Mouse (Mus musculus): ENCODE results near the gene Traf1.

The Traf1 gene

DNA sequence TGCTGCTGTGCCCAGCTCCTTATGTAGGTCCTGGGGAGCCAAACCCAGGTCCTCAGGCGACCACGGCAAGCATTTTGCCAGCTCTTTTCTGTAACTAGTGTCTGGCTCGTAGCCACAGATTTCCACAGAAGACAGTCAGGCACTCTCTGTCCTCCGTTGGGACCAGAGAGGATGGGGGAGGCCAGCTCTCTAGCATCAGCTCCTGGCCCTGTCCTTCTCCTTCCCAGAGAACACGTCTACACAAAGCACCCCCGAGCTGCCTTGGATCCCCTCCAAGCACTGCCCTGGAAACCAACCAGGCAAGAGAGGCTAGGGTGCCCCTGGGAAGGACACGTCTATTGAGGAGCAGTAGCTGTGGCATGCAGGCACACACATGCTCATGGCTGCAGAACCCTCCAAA is 7.6 kb upstream of the Traf1 start:
- CTCF ChIA-PET = interaction anchor here (0.7 kb wide), 3 partner anchors 10 to 120 kb away, joined by 4 read pairs; no protein-coding TSS in a partner anchor

DNA sequence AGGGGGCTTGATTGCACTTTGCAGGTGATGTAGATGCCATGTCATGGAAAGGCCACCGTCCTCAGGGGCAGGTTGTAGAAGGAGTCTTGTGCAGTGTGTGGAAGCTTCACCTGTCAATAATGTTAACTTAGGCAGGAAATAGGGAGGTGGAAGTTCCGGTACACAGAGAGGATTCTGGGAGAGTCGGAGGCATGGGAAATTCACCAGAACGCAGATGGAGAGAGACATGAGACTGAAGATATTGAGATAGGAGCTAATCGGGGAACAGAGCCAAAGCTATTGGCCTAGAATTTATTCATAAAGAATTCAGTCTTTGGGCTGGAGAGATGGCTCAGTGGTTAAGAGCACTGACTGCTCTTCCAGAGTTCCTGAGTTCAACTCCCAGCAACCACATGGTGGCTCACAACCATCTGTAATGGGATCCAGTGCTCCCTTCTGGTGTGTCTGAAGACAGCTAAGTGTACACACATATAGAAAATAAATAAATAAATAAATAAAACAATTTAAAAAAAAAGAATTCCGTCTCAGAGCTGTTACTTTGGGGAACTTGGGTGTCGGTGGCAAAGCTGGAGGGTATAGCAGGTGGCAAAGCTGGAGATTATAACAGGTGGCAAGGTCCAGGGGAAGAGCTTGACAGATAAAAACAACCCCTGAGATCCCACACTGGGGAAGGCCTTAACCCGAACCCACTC is 4.8 kb upstream of the Traf1 start:
- CTCF ChIA-PET = no interaction called here

DNA sequence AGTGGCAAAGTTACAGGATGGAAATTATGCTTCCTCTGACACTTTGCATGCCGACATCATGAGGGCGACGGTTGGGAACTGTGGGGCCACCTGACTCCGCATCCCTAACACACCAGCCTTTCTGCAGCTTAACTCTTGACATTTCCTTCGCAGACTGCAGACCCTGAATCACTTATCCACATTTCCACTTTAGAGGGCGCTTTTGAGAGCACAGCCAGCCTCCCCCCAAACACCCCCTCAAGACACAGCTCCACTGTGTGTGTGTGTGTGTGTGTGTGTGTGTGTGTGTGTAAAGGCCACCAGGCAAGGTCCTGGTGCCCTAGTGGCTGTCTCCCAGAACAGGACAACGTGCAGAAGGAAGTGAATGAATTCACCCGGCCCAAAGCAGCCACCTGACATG is 4.2 kb upstream of the Traf1 start:
- CTCF ChIA-PET = interaction anchor here (0.6 kb wide), 1 partner anchor 53 kb away, joined by 3 read pairs; no protein-coding TSS in a partner anchor

DNA sequence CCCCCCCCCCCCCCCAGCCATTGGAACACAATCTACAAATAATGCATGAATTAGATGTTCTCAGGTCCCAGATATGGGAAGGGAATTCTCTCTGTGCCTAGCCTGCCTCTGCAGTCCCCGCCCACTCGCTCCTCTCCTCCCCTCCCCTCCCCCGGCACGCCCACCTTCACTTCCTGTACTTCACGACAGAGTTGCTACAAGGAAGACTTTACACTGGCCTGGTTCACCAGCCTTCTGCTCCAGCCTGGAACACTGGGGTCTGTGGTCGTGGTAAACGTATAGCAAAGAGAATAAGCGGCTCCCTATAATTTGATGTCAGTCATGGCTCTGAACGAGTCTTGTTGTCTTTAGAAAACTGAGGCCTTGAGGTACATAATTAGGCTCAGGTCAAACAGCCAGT is 3.7 kb upstream of the Traf1 start:
- CTCF ChIA-PET = interaction anchor here (0.6 to 1.4 kb wide), 2 partner anchors 11 to 53 kb away, joined by 3 read pairs; no protein-coding TSS in a partner anchor

DNA sequence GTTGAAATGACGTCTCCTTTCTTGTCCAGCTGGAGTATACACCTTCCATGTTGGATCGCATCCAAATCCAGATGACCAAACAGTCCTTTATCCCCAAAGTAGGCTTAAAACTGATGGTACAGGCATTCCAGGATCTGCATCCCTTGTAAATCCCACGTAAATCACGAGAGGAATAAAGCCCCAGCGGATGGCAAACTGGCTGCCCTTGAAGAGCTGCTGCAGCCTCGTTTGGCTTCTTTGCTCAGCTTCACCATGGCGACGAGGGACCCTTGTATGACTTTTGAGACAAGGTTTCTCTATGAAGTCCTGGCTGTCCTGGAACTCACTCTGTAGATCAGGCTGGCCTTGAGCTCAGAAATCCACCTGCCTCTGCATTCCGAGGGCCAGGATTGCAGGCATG is 3.1 kb upstream of the Traf1 start:
- CTCF ChIA-PET = interaction anchor here (1.4 kb wide), 1 partner anchor 11 kb away, joined by 3 read pairs; no protein-coding TSS in a partner anchor

DNA sequence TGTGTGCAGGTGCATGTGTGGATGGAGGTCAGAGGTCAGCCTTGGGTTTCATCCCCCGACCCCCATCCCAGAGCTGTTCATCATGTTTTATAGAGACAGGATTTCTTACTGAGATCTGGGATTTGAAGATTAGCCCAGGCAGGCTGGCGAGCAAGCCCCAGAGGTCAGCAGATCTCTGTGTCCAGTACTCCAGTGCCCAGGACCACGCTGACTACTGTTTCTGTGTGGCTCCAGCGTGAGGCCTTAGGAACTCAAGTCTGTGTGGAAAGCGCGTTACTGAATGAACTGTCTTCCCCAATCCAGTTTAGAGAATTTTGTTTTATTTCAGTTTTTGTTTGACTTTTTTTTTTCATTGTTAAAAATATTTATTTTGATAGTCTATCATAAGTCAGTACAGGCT is 2.7 kb upstream of the Traf1 start:
- CTCF ChIA-PET = interaction anchor here (0.7 to 1.4 kb wide), 2 partner anchors 12 to 116 kb away, joined by 3 read pairs; no protein-coding TSS in a partner anchor

DNA sequence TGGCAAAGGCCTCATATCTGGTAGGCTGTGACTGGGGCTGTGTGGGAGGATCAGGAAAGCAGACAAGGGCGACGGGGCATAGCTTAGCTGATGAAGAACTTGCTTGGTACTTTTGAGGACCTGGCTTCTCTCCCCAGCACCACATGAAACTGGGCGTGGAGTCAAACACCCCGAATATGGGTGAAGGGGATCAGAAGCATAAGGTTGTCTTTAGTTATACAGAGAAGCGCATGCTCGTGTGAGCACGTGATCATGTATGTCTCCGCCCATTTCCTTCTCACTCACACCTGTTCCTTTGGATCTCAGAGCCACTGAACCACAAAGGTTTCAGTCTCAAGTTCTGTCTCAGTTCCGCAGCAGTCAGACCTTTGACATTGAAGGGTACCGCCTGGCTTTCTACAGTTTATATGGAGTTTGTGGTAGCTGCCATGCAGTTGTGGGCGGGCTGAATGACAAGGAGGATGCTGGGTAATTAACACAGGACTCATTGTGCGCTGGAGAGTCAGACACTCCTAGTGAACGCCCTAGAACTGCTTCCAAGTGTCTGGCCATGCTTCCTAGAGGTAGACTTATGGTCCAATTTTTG is 1.9 kb upstream of the Traf1 start:
- CTCF ChIA-PET = interaction anchor here (0.7 to 1.3 kb wide), 2 partner anchors 49 to 115 kb away, joined by 3 read pairs; no protein-coding TSS in a partner anchor

DNA sequence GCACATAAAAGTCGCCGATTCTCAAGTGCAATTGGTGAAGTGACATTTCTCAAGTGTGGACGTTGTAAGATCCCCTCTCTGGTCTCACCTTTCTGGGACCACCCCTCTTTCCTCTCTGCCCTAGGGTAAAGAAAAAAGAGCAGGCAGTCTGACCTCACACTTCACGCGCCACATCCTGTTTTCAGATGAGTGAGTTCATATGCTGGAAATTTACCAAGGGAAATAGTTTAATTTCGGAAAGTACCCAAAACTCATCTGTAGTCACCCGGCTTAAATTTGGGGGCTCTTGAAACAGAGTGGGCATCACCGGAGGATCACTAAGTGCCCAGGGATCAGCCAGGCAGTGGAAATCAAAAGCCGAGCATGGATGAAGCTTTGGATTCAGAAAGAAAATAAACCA is 1.3 kb upstream of the Traf1 start:
- CTCF ChIA-PET = interaction anchor here (1.2 to 1.3 kb wide), 2 partner anchors 11 to 48 kb away, joined by 3 read pairs; no protein-coding TSS in a partner anchor

DNA sequence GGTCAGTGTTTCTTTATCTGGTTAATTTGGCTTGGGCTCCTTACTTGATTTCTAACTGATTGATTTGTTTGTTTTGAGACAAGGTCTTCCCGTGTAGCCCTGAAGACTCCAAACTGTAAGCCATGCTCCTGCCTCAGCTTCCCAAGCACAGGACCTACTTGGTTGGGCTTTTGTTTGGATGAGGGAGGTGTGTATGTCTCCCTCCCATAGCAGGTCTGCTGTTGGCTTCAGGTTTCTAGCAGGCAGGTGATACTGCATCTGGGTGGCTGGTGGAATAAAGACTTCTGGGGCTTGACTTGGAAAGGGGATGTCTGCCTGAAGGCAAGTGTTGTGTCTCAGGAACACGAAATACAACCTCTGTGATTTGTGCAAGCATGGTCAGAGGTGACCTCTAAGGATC is 639 bp upstream of the Traf1 start:
- CTCF ChIA-PET = interaction anchor here (1.0 to 1.3 kb wide), 3 partner anchors 11 to 48 kb away, joined by 3 to 4 read pairs (median 3); no protein-coding TSS in a partner anchor

DNA sequence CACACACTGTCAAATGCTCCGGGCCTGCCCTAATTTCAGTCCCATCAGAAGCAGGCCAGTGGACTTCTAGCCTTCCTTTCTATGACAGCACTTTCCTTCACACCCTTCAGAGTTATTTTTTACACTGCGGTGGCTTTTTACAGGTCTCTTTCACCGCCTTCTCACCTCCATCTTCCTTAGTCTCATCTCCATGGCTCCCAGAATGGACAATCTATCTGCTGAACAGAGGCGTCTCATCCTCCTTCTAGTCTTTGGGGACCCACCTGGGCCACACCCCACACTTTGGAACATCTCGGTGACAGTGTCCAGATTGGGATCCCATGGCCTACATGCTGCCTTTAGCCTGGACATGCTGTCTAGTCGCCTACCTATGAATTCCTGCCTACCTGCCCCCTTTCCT is 606 bp downstream of the Traf1 start:
- CTCF ChIA-PET = interaction anchor here (0.5 to 1.0 kb wide), 3 partner anchors 20 to 207 kb away, joined by 3 read pairs; no protein-coding TSS in a partner anchor

DNA sequence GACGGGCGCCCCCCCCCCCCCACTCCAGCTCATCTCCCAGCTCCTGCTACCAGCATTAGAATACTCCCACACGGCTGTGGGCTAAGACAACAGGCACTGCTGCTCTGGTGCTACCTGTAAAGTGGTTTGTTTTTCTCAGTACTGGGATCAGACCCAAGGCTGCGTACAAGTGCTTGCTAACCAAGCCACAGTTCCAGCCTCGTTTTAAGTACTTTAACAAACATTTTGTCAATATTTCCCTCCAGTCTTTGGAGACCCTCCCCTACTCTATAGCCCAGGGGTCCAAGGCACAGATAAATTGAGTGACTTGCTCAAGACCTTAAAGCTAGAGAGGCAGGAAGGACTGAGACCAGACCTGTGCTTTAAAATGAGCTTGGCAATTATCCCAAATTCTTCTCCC is 1.1 kb downstream of the Traf1 start:
- CTCF ChIA-PET = interaction anchor here (0.6 kb wide), 1 partner anchor 59 kb away, joined by 3 read pairs; no protein-coding TSS in a partner anchor

DNA sequence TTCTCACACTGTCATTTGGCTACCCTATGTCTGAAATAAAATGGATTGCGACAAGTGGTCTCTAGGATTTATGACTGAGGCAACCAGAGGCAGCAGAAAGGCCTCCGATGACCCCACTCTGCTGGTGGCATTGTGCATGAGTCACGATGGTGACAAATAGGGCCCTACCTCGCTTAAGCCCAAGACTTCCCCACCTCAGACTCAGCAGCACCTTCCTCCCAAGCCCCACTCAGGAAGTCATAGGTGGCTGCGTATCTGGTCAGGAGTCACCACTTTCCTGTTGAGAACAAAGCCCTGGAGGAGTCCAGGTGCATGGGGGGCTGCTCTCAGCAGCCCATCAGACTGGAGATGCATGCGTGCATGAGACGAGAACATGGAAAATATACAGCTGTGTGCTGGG is 3.0 kb downstream of the Traf1 start:
- CTCF ChIA-PET = no interaction called here

DNA sequence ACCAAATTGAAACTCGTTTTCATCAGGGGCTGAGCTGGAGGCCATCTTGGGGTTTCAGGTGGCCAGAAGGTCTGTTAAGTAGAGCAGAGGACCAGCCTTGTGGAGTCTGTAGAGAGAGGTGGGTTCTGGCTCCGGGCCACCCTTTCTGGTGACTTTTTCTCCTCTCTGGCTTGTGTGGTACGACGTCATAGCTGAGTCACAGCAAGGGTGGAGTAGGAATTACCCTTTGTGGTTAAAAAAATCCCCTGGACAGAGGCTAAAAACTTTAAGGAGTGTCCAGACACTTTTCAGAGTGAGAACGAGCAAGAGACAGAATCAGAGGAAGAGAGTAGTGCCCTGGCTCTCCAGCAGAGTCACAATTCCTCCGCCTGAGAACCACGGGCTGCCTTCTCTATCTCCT is 3.5 kb downstream of the Traf1 start:
- CTCF ChIA-PET = interaction anchor here (0.9 kb wide), 1 partner anchor 48 kb away, joined by 5 read pairs; no protein-coding TSS in a partner anchor

DNA sequence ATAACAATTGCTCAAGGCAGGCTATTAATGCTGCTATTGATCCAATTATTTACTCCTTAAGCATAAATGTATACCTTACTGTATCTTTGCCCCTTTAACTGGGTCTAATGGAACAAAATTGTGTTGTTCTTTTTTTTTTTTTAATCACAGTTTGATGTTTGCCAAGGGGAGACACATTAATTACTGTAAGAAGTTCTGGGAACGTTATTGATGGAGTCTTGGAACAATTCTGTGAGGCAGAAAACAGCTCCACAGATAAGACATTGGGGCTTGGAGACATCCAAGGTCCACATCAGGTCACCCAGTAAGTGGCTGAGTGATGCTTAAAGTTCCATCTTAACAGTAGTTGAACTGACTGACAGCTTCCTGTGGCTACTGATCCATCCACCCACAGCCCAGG is 4.2 kb downstream of the Traf1 start:
- CTCF ChIA-PET = interaction anchor here (0.9 kb wide), 1 partner anchor 47 kb away, joined by 5 read pairs; no protein-coding TSS in a partner anchor

DNA sequence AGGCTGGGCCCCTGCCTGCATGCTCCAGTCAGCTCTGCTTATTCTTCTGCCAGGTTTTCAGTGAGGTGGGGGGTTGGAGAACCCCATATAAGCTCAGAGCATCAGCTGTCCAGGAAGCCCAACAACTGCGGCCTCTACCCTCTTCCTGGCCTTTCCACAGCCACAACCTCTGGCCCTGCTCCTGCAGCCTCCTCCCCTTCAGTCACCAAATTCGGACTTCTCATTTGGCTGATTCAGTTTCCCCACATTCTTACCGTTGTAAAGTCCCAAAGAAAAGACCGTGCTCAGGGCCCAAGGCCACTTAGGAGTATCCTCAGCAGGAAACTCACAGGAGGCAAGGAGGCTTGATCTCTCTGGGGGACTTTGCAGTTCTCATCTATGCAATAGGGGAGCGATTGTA is 4.6 kb downstream of the Traf1 start:
- CTCF ChIA-PET = no interaction called here

DNA sequence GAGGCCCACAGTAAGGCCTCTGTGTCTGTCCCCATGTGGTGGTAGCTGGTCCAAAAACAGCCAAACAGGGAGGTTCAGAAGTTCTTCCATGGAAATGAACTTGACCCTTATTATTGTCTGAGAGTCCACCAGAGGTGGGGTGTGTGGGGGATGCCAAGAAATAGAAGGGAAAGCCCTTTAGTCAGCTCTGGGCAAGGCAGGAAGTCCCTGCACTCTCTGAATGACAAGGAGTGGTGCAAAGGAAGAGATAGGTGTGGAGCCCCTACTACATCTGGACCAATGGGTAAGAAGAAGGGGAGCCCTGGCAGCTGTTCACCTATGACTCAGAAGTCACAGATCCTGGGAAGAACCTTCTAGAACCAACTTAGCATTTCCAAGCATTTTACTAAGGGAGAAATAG is 7.2 kb downstream of the Traf1 start:
- CTCF ChIA-PET = no interaction called here

DNA sequence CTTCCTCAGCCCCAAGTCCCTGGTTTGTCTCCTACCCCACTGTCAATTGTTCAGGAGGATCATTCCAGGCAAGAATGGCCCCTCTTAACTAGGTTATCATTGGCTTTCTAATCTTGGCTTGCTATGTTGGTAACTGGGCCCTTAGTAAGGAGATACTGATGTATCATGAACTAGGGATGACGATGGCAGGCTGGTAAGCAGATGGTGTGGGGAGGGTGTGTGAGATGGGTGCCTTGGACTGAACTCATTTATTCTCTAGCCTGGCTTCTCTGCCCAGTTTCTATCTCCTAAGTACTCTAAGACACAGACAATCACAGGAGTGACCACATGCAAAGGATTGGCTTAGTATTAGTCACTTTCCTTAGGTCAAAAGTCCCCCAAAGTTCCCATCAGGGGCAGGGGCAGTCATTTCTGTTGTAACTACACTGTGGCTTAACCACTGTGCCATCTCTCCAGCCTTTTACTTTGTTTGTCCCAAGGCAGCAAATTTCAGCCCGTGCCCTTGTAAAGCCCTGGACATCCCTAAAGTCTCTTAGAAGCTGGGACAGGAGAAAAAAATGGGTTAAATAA is 7.9 kb downstream of the Traf1 start:
- CTCF ChIA-PET = no interaction called here

DNA sequence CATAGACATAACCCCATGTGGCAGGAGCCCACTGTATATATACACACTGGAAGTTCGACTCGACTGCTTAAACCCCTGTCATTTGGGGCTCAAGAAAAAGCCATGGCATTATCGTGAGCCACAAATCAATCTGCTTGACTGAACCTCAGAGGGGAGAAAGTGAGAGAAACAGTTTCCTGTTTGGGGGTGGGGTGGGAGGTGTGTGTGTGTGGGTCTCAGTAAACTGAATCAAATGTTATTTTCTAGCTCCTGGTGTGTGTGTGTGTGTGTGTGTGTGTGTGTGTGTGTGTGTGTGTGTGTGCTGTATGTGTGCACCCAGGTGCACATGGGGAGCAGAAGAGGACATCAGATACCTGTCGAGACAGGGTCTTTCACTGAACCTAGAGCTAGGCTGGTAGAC is 8.6 kb downstream of the Traf1 start:
- CTCF ChIA-PET = no interaction called here

DNA sequence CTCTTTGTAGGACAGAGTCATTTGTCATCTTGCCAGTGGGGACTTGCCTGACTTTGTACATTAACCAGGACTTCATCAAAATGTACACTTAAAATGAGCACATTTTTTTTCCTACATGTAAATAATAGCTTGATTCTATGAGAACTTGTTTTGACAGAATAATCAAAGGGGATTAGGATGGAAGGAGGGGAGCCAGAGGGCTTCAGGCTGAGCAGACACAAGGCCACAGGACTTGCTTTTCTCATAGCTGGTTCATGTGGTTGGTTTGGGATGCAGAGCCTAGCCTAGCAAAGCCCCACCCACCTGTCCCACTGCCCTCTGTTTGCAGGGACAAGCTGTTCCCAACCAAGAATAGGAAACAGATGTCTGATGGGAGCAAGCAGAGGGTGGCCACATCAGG is 10.1 kb downstream of the Traf1 start:
- CTCF ChIA-PET = interaction anchor here (0.7 to 0.9 kb wide), 2 partner anchors 10 to 11 kb away, joined by 3 read pairs; no protein-coding TSS in a partner anchor

DNA sequence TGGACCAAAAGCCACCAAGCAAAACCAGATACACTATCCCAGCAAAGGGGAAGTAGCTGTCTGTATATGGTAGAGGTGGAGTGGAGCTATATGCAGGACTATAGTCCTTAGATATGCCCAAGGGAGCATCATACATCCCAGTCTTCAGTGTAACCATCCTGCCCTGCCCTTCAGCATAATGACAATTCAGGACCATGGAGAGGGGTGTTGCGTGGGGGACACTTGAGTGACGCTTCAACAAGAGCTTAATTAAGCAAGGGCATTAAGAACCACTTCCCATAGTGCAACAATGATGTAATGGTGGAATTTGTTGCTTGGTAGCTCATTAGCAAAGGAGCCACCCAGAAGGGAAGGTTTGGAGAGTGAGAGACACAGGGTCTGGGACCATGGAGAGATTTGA is 12.9 kb downstream of the Traf1 start:
- CTCF ChIA-PET = interaction anchor here (0.9 kb wide), 1 partner anchor 13 kb away, joined by 4 read pairs; the partner anchor contains the start of gene Traf1

DNA sequence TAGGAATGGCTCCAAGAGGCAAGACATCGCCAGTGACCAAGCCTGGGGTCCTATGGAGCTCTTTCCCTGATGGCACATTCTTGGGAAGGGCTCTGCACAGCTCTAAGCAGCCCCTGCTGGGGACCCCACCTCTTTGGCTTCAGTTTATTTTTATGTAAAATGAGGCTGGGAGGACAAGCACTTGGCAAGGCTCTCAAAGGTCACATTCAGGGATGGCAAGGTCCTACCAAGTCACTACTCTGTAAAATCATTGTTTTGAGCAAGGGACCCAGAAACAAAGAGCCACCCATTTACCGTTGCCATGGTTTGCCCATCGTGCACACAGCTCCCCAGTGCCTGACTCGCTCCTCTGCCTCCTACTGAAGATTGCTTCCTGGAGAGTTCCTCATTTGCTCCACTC is 15.5 kb downstream of the Traf1 start:
- CTCF ChIA-PET = interaction anchor here (0.5 to 0.6 kb wide), 3 partner anchors 24 to 232 kb away, joined by 3 to 12 read pairs (median 3); no protein-coding TSS in a partner anchor

DNA sequence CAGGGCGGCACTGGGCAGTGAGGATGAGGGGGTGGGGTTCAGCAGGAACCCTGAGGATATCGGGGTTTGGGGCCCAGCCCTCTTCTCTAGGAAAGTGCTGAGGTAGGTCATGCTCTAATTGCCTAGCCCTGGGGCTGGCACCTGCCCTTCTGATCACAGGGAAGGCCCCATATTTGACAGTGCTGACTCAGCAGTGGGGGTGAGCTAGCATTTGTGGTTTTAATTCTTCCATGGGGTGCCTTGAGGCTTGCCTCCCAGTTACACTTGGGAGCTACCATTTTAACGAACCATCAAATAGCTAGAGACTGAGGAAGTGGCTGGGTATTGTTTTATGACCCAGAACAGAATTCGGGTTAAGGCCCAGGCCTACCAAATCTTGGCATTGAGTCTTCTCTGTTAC is 16.0 kb downstream of the Traf1 start:
- CTCF ChIA-PET = interaction anchor here (0.6 kb wide), 1 partner anchor 231 kb away, joined by 3 read pairs; no protein-coding TSS in a partner anchor
